Mouse (Mus musculus): ENCODE results near the gene 1700029P11Rik.
"Not testable (repeated sequence)": the region's sequence is repeated elsewhere in the genome, so short reads cannot be mapped to it uniquely, and the experiment has no call there.

1700029P11Rik gene

GRCm38 (mm10) chr15:81957598-81957997, 22.7 kb upstream of the 1700029P11Rik start:
- DNase-seq (ENCODE audit: low spot score), result no peak

GRCm38 (mm10) chr15:81958906-81959305, 21.4 kb upstream of the 1700029P11Rik start:
- DNase-seq (ENCODE audit: low spot score), result no peak

- DNase-seq (ENCODE audit: low spot score), result peak; percentile 97
Observed at GRCm38 (mm10) chr15:81960171-81961077, 19.9 kb upstream of the 1700029P11Rik start, which contains the start of gene Pmm1. Gene Pmm1 (minus strand): TSS chr15:81960930.

- no peak for DNase-seq (ENCODE audit: low spot score)
Observed at GRCm38 (mm10) chr15:81961078-81961451, 19.3 kb upstream of the 1700029P11Rik start.

- DNase-seq (ENCODE audit: low spot score), result no peak
Observed at GRCm38 (mm10) chr15:81964262-81964661, 16.1 kb upstream of the 1700029P11Rik start.

GRCm38 (mm10) chr15:81964980-81965545, 15.3 kb upstream of the 1700029P11Rik start:
- no peak for DNase-seq (ENCODE audit: low spot score)

GRCm38 (mm10) chr15:81966062-81966829, 14.1 kb upstream of the 1700029P11Rik start:
- no peak for DNase-seq (ENCODE audit: low spot score)

GRCm38 (mm10) chr15:81967821-81968220, 12.5 kb upstream of the 1700029P11Rik start:
- no peak for DNase-seq (ENCODE audit: low spot score)

- no peak for DNase-seq (ENCODE audit: low spot score)
Observed at GRCm38 (mm10) chr15:81968447-81968846, 11.9 kb upstream of the 1700029P11Rik start.

- DNase-seq (ENCODE audit: low spot score), result no peak
Observed at GRCm38 (mm10) chr15:81969173-81969572, 11.2 kb upstream of the 1700029P11Rik start.

- DNase-seq (ENCODE audit: low spot score), result not testable (repeated sequence)
Observed at GRCm38 (mm10) chr15:81969635-81970034, 10.7 kb upstream of the 1700029P11Rik start.

GRCm38 (mm10) chr15:81970498-81970897, 9.8 kb upstream of the 1700029P11Rik start:
- not testable (repeated sequence) for DNase-seq (ENCODE audit: low spot score)

- not testable (repeated sequence) for DNase-seq (ENCODE audit: low spot score)
Observed at GRCm38 (mm10) chr15:81975156-81975555, 5.2 kb upstream of the 1700029P11Rik start.

- DNase-seq (ENCODE audit: low spot score), result no peak
Observed at GRCm38 (mm10) chr15:81982173-81982572, 1.8 kb downstream of the 1700029P11Rik start.

GRCm38 (mm10) chr15:81985267-81986161, 5.2 kb downstream of the 1700029P11Rik start:
- DNase-seq (ENCODE audit: low spot score), result no peak

GRCm38 (mm10) chr15:81987646-81988045, 7.3 kb downstream of the 1700029P11Rik start, which contains the start of gene Xrcc6:
Gene Xrcc6 (plus strand): TSS chr15:81987835.
- DNase-seq (ENCODE audit: low spot score), result no peak

GRCm38 (mm10) chr15:81989371-81990062, 9.2 kb downstream of the 1700029P11Rik start:
- DNase-seq (ENCODE audit: low spot score), result peak; percentile 79

GRCm38 (mm10) chr15:81990549-81990948, 10.2 kb downstream of the 1700029P11Rik start:
- DNase-seq (ENCODE audit: low spot score), result no peak

- no peak for DNase-seq (ENCODE audit: low spot score)
Observed at GRCm38 (mm10) chr15:81993992-81994391, 13.7 kb downstream of the 1700029P11Rik start.

GRCm38 (mm10) chr15:82004257-82004656, 23.9 kb downstream of the 1700029P11Rik start:
- no peak for DNase-seq (ENCODE audit: low spot score)

GRCm38 (mm10) chr15:82011947-82012346, 31.6 kb downstream of the 1700029P11Rik start:
- no peak for DNase-seq (ENCODE audit: low spot score)

Measured in left cerebral cortex, adult 11 months (tissue).